Mouse (Mus musculus) cerebellum, adult 8-10 months (tissue): ENCODE data around the gene Ccdc124.

ENCODE experiments used
- DNase-seq: peaks from one replicate; pipeline ENCODE4 v3.0.0; 2022

The Ccdc124 gene

GRCm38 (mm10) chr8:70873364-70873985 lies at the start of gene Ccdc124:
TSS of gene Ccdc124 (minus strand) at chr8:70873935.
- peak; percentile 97 for DNase-seq

DNA sequence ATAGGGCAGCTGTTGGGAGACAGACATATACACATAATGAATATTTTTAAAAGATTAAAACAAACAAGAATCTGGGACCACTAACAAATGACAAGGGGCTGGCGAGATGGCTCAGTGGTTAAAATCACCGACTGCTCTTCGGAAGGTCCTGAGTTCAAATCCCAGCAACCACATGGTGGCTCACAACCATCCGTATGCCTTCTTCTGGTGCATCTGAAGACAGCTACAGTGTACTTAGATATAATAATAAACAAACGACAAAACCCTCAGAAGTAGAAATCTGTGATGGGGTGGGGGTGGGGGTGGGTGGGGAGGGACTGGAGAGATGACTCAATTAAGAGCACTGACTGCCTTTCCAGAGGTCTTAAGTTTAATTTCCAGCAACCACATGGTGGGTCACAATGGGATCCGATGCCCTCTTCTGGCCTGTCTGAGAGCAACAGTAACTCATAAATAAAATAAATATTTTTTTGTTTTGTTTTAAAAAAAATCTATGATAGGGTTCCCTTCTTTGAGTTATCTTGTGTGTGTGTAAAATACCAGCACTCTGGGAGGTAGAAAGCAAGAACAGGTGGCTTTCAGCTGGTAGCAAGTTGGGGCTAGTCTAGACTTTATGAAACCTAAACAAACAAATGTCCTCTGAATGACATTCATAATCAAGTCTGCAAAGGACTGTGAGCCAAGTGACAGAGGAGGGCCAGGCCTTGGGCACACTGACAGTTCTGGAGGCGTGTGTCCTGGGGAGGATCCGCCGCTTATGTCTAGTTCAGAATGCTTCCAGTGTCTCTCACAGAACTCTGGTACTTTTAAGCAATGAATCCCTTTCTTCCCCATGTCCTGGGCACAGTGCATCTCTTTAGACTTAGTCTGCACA lies 46.6 kb upstream of the Ccdc124 start:
- DNase-seq: no peak

DNA sequence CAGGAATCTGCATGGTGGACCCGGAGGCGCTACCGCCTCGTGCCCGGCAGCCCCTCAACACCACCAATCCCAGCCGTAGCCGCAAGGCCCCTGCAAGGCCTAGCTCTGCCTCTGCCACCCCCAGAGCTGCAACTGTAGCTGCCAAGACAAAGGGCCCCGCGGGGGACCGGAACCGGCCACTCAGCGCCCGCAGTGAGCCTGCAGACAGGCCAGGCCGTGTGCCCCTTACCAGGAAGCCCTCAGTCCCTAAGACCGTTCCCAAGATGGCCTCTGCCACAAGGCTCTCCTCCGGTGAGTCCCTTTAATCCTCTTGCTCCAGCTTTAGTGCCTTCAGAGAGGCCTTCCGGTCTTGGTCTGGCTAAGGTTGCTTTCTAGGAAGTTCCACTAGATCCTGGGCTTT lies 41.0 kb upstream of the Ccdc124 start:
- DNase-seq: no peak

DNA sequence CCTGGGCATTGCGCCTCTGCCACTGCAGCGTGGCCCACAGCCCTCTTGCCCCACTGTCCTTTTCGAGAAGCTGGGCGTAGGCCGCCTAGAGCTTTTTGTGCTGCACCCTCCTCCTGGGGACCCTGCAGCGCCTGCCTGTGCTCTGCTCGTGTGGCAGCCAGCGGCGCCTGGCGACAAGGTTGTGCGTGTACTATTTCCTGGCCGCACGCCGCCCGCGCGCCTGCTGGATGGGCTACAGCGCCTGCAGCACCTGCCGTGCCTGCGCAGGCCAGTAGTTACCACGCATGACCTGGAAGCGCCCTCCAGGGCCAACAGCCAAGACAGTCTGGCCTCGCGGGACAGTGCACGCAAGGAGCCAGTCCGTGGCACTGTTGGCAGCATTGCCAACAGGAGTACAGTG lies 39.8 kb upstream of the Ccdc124 start:
- DNase-seq: no peak

DNA sequence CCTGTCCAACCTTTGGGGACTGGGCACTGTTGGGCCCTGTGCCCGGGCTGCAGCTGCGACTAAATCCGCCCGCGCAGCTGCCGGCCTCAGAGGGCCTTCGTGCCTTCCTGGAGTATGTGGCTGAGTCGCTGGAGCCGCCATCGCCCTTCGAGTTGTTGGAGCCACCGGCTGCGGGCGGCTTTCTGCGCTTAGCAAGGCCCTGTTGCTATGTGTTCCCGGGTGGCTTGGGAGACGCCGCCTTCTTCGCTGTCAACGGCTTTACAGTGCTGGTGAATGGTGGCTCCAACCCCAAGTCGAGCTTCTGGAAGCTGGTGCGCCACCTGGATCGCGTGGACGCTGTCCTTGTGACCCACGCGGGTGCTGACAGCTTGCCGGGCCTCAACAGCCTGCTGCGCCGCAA lies 39.2 kb upstream of the Ccdc124 start:
- DNase-seq: no peak

- DNase-seq: no peak
Measured at GRCm38 (mm10) chr8:70911596-70911995, 37.9 kb upstream of the Ccdc124 start.

GRCm38 (mm10) chr8:70907518-70907917 lies 33.8 kb upstream of the Ccdc124 start:
- no peak for DNase-seq

- peak; percentile 79 for DNase-seq
Measured at GRCm38 (mm10) chr8:70905831-70906736, 32.3 kb upstream of the Ccdc124 start, which contains the start of gene Map1s. TSS of gene Map1s (plus strand) at chr8:70905932.

GRCm38 (mm10) chr8:70905463-70905830 lies 31.7 kb upstream of the Ccdc124 start:
- DNase-seq: no peak

- DNase-seq: no peak
Measured at GRCm38 (mm10) chr8:70904532-70904931, 30.8 kb upstream of the Ccdc124 start.

DNA sequence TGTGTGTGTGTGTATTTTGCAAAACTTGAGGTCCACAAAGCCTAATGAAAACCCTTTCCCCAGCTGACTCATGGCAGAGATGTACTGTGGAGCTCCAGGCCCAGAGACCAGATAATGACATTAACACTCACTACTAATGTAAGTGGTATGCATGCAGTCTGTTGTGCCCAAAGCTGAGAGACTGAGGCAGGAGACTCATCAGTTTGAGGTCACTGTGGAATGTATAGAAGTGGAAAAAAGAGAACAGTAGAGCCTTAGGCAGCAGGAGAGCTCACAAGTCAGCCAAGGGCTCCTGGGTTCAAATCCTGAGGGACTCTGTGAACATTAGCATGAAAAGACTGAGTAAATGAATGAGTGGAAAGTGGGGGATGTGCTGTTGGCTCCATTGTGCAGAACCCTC lies 29.8 kb upstream of the Ccdc124 start:
- no peak for DNase-seq

GRCm38 (mm10) chr8:70903112-70903511 lies 29.4 kb upstream of the Ccdc124 start:
- no peak for DNase-seq

DNA sequence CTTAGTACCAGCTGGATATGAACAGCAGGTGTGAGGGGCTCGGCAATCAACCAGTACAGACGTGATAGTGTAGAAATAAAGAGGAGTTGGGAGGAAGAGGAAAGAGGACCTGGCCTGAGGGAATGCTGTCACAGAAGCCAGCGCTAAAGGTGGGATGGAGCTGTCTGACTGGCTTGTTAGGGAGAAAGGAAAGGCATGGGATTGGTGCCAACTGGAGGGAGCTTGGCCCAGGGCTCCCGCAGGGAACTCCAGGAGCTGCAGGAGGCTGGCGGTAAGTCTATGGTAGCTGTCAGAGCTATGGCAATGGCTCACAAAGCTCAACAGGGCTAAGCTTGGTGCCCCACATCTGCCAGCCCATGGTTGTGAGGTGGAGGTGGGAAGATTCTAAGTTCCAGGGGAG lies 28.5 kb upstream of the Ccdc124 start:
- no peak for DNase-seq

- DNase-seq: no peak
Measured at GRCm38 (mm10) chr8:70900872-70901387, 27.2 kb upstream of the Ccdc124 start.

- DNase-seq: no peak
Measured at GRCm38 (mm10) chr8:70899226-70899625, 25.5 kb upstream of the Ccdc124 start.

DNA sequence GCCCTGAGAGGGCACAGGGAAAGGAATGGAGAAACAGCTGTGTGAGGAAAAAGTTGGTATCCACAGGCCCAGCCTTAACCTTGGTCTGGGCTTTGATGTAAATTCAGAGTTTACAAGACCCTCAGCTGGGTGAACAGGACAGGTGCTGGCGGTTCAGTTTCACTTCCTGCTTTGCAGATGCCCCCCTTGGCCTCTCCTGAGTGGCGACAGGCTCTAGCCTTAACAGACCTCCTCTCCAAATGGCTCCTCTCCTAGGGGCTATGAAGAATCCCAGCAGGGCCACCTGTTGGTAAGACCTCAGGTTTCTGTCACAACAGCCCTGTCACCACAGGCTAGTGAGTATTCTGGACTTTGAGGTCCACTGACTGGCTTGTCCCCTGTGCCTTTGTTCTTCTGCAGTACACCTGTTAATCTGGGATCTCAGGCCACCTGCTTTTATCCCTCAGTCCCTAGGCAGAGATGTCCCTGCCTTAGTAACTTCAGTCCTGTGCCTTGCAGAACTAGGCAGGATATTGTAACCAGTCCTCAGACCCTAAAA lies 25.0 kb upstream of the Ccdc124 start:
- no peak for DNase-seq

DNA sequence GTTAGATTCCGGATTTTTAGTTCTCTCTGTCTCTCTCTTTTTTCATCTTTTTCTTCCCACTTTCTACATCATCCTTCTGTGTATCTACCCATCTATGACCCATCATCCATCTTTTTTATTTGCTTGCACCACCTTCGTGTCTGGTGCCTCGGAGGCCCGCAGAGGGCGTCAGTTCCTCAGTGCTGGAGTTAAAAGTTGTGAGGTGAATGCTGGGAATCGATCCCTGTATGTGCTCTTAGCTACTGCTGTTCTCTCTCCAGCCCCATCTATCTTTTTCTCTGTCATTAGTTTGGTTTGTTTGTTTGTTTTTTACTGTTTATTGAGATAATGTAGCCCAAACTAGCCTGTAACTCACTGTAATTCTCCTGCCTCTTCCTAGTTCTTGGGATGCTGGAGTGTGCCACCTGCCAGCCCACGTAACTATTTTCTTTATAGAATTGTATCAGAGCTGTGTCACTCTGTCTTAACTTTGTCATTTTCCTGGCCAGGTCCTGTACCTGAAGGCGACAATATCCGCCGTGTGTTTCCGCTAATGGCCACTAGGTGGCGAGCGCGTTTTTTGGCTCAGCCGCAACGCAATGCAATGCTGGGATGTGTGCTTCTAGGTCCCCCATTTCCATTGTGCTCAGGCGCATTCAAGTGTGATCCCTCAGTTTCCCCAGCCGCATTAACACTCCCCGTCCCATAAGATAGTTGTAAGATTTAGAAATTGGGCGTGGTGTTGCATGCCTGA lies 24.1 kb upstream of the Ccdc124 start:
- peak; percentile 90 for DNase-seq

DNA sequence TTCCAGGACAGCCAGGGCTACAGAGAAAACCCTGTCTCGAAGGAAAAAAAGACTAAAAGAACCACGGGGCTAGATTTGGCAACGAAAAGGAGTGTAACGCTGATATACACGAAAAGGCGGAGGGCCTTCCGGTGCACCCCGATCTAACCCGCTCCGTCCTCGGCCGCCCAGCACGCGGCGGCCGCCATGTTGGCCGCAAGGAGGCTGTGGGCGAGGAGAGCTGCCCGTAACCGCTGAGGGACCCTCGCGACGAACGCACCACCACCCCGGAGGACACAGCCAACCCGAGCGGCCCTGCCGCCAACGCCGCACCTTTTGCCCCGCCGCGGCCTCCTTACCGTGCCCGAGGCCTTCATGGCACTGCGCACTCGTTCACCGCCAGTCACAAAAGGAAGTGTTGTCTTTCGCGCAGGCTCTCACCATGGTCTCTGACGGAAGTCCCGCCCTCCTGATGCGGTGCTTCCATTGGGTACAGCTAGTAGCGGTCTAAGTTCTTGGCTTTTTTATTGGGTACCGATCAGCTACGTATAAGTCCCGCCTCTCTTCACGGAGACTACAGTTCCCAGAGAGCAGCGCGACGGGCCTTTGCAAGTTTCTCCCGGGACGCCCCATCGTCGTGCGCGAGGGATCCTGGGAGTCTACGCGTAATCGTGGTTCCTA lies 23.4 kb upstream of the Ccdc124 start, which contains the start of gene Rpl18a:
Rpl18a (minus strand) TSS at position 392 of the 660 bp plus-strand sequence.
- peak; percentile 92 for DNase-seq

- DNase-seq: no peak
Measured at GRCm38 (mm10) chr8:70896316-70897020, 22.7 kb upstream of the Ccdc124 start.

- DNase-seq: peak; percentile 21
Measured at GRCm38 (mm10) chr8:70895571-70896259, 22.0 kb upstream of the Ccdc124 start.
